8 mouse cellular contexts compared by ENCODE assay signal in the genomic region with DNA sequence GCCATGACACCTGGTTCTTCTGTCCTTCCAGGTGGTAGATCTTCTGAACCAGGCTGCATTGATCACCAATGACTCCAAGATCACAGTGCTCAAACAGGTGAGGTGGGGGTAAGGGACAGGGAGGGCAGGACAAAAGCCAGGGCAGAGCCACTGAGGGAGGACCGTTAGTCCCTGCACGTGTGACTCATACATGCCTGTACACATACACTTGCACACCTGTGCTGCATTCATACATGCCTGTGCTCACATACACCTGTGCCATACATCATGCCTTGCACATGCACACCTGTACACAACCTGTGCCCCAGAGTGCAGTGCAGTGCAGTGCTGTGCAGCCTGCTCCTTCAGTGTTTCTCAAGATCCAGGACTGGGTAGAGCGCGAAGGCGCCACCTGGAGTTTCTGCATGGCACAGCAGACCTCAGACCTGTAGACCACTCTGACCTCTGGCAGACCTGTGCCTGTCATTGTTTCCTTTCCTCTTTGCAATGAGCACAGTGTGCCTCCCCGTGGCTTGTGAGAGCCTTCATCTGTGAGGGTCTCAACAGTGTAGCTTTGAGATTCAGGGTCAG. TPM values are rescaled to one million over a fixed set of nuclear protein-coding genes. Genes with fewer than 3 reads are reported as not detected.
DNase-seq lines count a peak whose midpoint lies in the region; ATAC-seq and TF ChIP-seq lines count a peak whose summit lies in the region.

No protein-coding gene starts in this region.

- WGBS in forebrain, embryonic 12.5 days = 58% methylated on average over 6 of the region's 6 CpGs
- WGBS in lung, adult 2 months = 62% methylated on average over 6 of the region's 6 CpGs

- intact Hi-C loops in left cerebral cortex, adult 2 months (cut with DNase I) = loop anchor here (10.0 kb wide), 1 partner anchor 336 kb away; no protein-coding TSS in a partner anchor
- intact Hi-C loops in left cerebral cortex, postnatal 36 days (cut with DNase I) = no loop called here

- H3K27ac ChIP-seq in left cerebral cortex, adult 2 months = no peak overlapping the region
- H3K27ac ChIP-seq in forebrain, embryonic 12.5 days = no peak overlapping the region

- peak; percentile 68 for TF ChIP-seq CTCF in left cerebral cortex, adult 2 months (IDR thresholded peaks at IDR 0.05)
- TF ChIP-seq CTCF in lung, adult 2 months (IDR thresholded peaks at IDR 0.05; ENCODE audit: insufficient read depth, low read length) = peak; percentile 85

- peak; percentile 24; the same call in 1 of the 2 replicates for ATAC-seq in forebrain, embryonic 12.5 days (ENCODE audit: low FRiP score)
- ATAC-seq in inflammation-experienced regulatory T-cells, adult 6 months = peak; percentile 66

- no peaks in the 10 kb centered on the region for H3K9me3 ChIP-seq in forebrain, embryonic 12.5 days

- no peaks in the 10 kb centered on the region for H3K27me3 ChIP-seq in forebrain, embryonic 12.5 days

- DNase-seq in left cerebral cortex, adult 2 months (ENCODE audit: extremely low spot score in 1 of 2, low spot score in 2 of 2) = peak in 1 of 2 experiments; percentile 42
- no peak for DNase-seq in left cerebral cortex, postnatal 36 days (ENCODE audit: low spot score in 2 of 2)
- DNase-seq in Muller cell, postnatal 12 days (ENCODE audit: inconsistent ontology term) = peak; percentile 40
- peak; percentile 45 for DNase-seq in lung, adult 2 months
- DNase-seq in retina, postnatal 7 days (ENCODE audit: low read depth, low spot score) = peak; percentile 43
- no peak for DNase-seq in left cerebral cortex, adult 11 months (ENCODE audit: low spot score)

- no peak overlapping the region for H3K9ac ChIP-seq in forebrain, embryonic 12.5 days

- no peak overlapping the region for H3K4me3 ChIP-seq in left cerebral cortex, adult 2 months
- no peak overlapping the region for H3K4me3 ChIP-seq in forebrain, embryonic 12.5 days (replicated peaks)
- H3K4me3 ChIP-seq in lung, adult 2 months (replicated peaks; ENCODE audit: extremely low read depth, low read depth, low read length) = no peak overlapping the region

- peaks cover 55% of the 10 kb centered on the region for H3K36me3 ChIP-seq in forebrain, embryonic 12.5 days (replicated peaks)

- peaks cover 19% of the 10 kb centered on the region for H3K4me1 ChIP-seq in forebrain, embryonic 12.5 days
- peaks cover 7% of the 10 kb centered on the region for H3K4me1 ChIP-seq in lung, adult 2 months (ENCODE audit: control insufficient read depth, insufficient read depth, low read length)

- TF ChIP-seq POLR2A in lung, adult 2 months (IDR thresholded peaks at IDR 0.05; ENCODE audit: borderline replicate concordance, extremely low read depth, low read depth, low read length) = no peak

- no peak overlapping the region for H3K4me2 ChIP-seq in forebrain, embryonic 12.5 days

RNA-seq across cellular contexts. Expression of gene Sympk, which starts 5.0 kb away (rescaled TPM):
- 100 to 1,000 TPM; 126 to 133 TPM for total RNA-seq in left cerebral cortex, adult 2 months (2021)
- 100 to 1,000 TPM; 126 to 129 TPM for total RNA-seq in left cerebral cortex, postnatal 36 days (2021)
- polyA plus RNA-seq in forebrain, embryonic 12.5 days (2016; fragmentation: Nextera tagmentation; extraction: Ambion mirVana) = 50.6 and 53.2 TPM in 2 replicates
- polyA plus RNA-seq in inflammation-experienced regulatory T-cells, adult 6 months (2017; shearing (Covaris generic)) = 10 to 100 TPM in 1 of 3 experiments, 1 to 10 TPM in 2; 8.2 to 12.2 (median 9.2) TPM
- polyA plus RNA-seq in lung, adult 2 months (2012; rRNA removed) = 69.3 and 76.1 TPM in 2 replicates

RNA-seq across cellular contexts. Expression of gene Foxa3, which starts 5.8 kb away (rescaled TPM):
- not detected for total RNA-seq in left cerebral cortex, adult 2 months (2021)
- not detected for total RNA-seq in left cerebral cortex, postnatal 36 days (2021)
- 0.09 TPM in 1 of 2 replicates, not detected in the other for polyA plus RNA-seq in forebrain, embryonic 12.5 days (2016; fragmentation: Nextera tagmentation; extraction: Ambion mirVana)
- not detected for polyA plus RNA-seq in inflammation-experienced regulatory T-cells, adult 6 months (2017; shearing (Covaris generic))
- polyA plus RNA-seq in lung, adult 2 months (2012; rRNA removed) = 0.39 and 0.60 TPM in 2 replicates

RNA-seq across cellular contexts. Expression of gene Rsph6a, which starts 25.3 kb away (rescaled TPM):
- total RNA-seq in left cerebral cortex, adult 2 months (2021) = under 1 TPM; 0.27 to 0.30 TPM
- under 1 TPM in 1 of 2 experiments, not detected in 1; 0.25 TPM for total RNA-seq in left cerebral cortex, postnatal 36 days (2021)
- not detected in 2 replicates for polyA plus RNA-seq in forebrain, embryonic 12.5 days (2016; fragmentation: Nextera tagmentation; extraction: Ambion mirVana)
- not detected for polyA plus RNA-seq in inflammation-experienced regulatory T-cells, adult 6 months (2017; shearing (Covaris generic))
- polyA plus RNA-seq in lung, adult 2 months (2012; rRNA removed) = not detected in 2 replicates

RNA-seq across cellular contexts. Expression of gene Irf2bp1, which starts 25.3 kb away (rescaled TPM):
- 10 to 100 TPM; 47.7 to 49.2 TPM for total RNA-seq in left cerebral cortex, adult 2 months (2021)
- 10 to 100 TPM; 46.3 to 53.5 TPM for total RNA-seq in left cerebral cortex, postnatal 36 days (2021)
- 36.2 and 39.8 TPM in 2 replicates for polyA plus RNA-seq in forebrain, embryonic 12.5 days (2016; fragmentation: Nextera tagmentation; extraction: Ambion mirVana)
- polyA plus RNA-seq in inflammation-experienced regulatory T-cells, adult 6 months (2017; shearing (Covaris generic)) = 1 to 10 TPM; 1.1 to 2.6 (median 1.9) TPM
- 34.7 and 39.9 TPM in 2 replicates for polyA plus RNA-seq in lung, adult 2 months (2012; rRNA removed)

RNA-seq across cellular contexts. Expression of gene Mypop, which starts 38.1 kb away (rescaled TPM):
- 10 to 100 TPM; 50.6 to 61.2 TPM for total RNA-seq in left cerebral cortex, adult 2 months (2021)
- total RNA-seq in left cerebral cortex, postnatal 36 days (2021) = 10 to 100 TPM; 53.5 to 55.3 TPM
- polyA plus RNA-seq in forebrain, embryonic 12.5 days (2016; fragmentation: Nextera tagmentation; extraction: Ambion mirVana) = 3.3 and 4.6 TPM in 2 replicates
- polyA plus RNA-seq in inflammation-experienced regulatory T-cells, adult 6 months (2017; shearing (Covaris generic)) = 1 to 10 TPM; 2.1 to 2.7 (median 2.6) TPM
- polyA plus RNA-seq in lung, adult 2 months (2012; rRNA removed) = 7.2 and 10.2 TPM in 2 replicates

Comparison
In these comparisons a context has a peak if more than half of its experiments do, and no peak if none do; other contexts are left out.
1. DNase-seq: peak in Muller cell, postnatal 12 days (single experiment), lung, adult 2 months (single experiment) and retina, postnatal 7 days (single experiment); none in left cerebral cortex, postnatal 36 days (0 of 2) and left cerebral cortex, adult 11 months (single experiment).